Mouse (Mus musculus) hindbrain, embryonic 10.5 days (tissue): ENCODE data around the gene Fhl3. TPM values are rescaled to one million over a fixed set of nuclear protein-coding genes. Genes with fewer than 3 reads are reported as not detected.
A peak's percentile ranks its signal among the peaks of the same experiment; 100 is the strongest.

Source experiments
- DNase-seq: peaks from one replicate; pipeline ENCODE4 v3.0.0-alpha.2; 2017; ENCODE audit warnings: low spot score
- H3K27ac ChIP-seq: fragments of 300-500 bp; sonication (generic); 2 replicates; pipeline ENCODE4 v1.5.1; 2016; ENCODE audit warnings: mild to moderate bottlenecking, moderate library complexity
- H3K27me3 ChIP-seq: fragments of 300-500 bp; sonication (generic); 2 replicates; pipeline ENCODE4 v1.6.1; 2016; ENCODE audit warnings: mild to moderate bottlenecking; ENCODE audit not compliant: poor library complexity, insufficient read depth, severe bottlenecking
- H3K36me3 ChIP-seq: fragments of 300-500 bp; sonication (generic); 2 replicates; pipeline ENCODE4 v1.6.1; 2016; ENCODE audit warnings: mild to moderate bottlenecking, moderate library complexity
- H3K4me1 ChIP-seq: fragments of 300-500 bp; sonication (generic); replicated peaks from 2 replicates; pipeline ENCODE4 v1.6.1; 2016; ENCODE audit warnings: mild to moderate bottlenecking
- H3K4me3 ChIP-seq: fragments of 300-500 bp; sonication (generic); 2 replicates; pipeline ENCODE4 v1.5.1; 2016; ENCODE audit warnings: mild to moderate bottlenecking, moderate library complexity
- H3K9me3 ChIP-seq: fragments of 300-500 bp; sonication (generic); 2 replicates; pipeline ENCODE4 v1.6.1; 2016; ENCODE audit warnings: mild to moderate bottlenecking, moderate library complexity
- WGBS: fragments of 180-500 bp; shearing (Covaris S2); methylation state at CpG from one replicate; pipeline ENCODE4 v1.1.7; 2016; 5-methylcytosine and 5-hydroxymethylcytosine counted together
- polyA plus RNA-seq: library from polyadenylated mRNA; unstranded; fragments of >200 nt; fragmentation: Nextera tagmentation; extraction: Ambion mirVana; gene quantifications from 2 replicates; pipeline ENCODE4 v1.2.1, GENCODE M21; 2016

Gene Fhl3
- polyA plus RNA-seq, 1 experiment from 2014 or later: 5.7 TPM

DNA sequence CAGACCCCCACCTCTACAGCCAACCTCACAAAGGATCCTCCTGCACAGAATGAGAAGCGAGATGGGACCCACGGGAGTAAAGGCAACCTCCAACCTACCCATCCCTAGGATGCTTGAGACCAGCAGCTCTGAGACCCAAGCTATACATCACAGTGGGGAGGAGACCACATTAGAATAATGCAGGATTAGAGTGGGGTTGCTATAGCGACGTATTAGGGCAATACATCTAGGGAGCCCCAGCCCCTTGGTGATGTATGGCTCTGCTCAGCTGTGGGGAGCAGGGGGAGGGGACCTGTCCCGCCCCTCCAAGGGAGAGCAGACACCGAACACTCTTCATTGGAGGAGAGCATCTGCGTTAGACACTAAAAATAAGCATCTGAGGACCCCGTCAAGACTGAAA is 32.4 kb upstream of the Fhl3 start:
- H3K36me3 ChIP-seq: no peaks in the 10 kb centered on the region
- peak overlapping the region; percentile 29; the same call in 1 of the 2 replicates for H3K4me3 ChIP-seq
- H3K4me1 ChIP-seq: peaks cover 66% of the 10 kb centered on the region
- peak overlapping the region; percentile 81 for H3K27ac ChIP-seq
- H3K27me3 ChIP-seq: peaks cover 97% of the 10 kb centered on the region
- H3K9me3 ChIP-seq: no peaks in the 10 kb centered on the region
- DNase-seq: no peak
- 8% methylated on average over 8 of the region's 8 CpGs for WGBS

DNA sequence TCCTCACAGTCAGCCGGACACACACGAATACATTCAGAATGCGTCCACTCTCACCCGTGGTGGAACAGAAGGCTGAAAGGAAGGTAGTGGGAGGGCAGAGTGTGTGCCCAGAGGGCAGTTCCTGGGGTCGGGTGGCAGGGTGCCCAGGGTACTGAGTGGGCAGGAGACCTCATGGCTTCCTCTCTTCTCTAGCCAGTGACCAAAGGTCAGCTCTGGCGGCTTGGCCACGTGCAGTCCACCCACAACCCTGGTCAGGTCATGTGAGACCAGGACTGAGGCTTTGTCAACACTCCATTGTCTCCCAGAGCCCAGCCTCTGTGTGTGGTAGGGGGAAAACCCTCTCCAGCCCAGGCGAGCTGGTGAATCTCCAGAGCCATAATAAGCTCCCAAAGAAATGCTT is 30.3 kb upstream of the Fhl3 start:
- no peak overlapping the region for H3K27ac ChIP-seq
- H3K4me3 ChIP-seq: no peak overlapping the region
- WGBS: 57% methylated on average over 8 of the region's 8 CpGs
- peaks cover 68% of the 10 kb centered on the region for H3K4me1 ChIP-seq
- H3K36me3 ChIP-seq: no peaks in the 10 kb centered on the region
- H3K9me3 ChIP-seq: no peaks in the 10 kb centered on the region
- peaks cover 90% of the 10 kb centered on the region for H3K27me3 ChIP-seq
- no peak for DNase-seq

DNA sequence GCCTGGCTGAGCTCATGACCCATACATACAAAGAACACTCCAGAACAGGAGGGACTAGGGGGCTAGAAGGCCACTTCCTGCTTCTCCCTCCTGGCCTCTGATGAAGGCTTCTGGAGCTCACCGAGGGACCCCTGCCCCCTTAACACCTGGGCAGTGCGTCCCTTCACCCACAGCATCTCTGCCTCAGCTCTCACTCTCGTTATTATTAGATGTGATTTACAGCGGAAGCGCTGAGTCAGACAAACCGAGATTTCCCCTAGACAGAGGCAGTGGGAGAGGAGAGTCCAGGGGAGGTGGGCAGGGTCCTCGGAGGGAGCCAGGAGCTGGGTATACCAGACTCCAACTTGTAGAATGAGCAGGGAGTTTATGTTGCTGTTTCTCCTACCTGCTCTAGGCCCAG is 28.9 kb upstream of the Fhl3 start:
- Histone ChIP-seq H3K9me3 (no peaks in the 10 kb centered on the region), H3K4me3 (peak overlapping the region; percentile 43), H3K4me1 (peaks cover 68% of the 10 kb centered on the region), H3K27ac (peak overlapping the region; percentile 68), H3K36me3 (peaks cover 5% of the 10 kb centered on the region), H3K27me3 (peaks cover 76% of the 10 kb centered on the region)
- DNase-seq: no peak
- WGBS: 33% methylated on average over 7 of the region's 7 CpGs

DNA sequence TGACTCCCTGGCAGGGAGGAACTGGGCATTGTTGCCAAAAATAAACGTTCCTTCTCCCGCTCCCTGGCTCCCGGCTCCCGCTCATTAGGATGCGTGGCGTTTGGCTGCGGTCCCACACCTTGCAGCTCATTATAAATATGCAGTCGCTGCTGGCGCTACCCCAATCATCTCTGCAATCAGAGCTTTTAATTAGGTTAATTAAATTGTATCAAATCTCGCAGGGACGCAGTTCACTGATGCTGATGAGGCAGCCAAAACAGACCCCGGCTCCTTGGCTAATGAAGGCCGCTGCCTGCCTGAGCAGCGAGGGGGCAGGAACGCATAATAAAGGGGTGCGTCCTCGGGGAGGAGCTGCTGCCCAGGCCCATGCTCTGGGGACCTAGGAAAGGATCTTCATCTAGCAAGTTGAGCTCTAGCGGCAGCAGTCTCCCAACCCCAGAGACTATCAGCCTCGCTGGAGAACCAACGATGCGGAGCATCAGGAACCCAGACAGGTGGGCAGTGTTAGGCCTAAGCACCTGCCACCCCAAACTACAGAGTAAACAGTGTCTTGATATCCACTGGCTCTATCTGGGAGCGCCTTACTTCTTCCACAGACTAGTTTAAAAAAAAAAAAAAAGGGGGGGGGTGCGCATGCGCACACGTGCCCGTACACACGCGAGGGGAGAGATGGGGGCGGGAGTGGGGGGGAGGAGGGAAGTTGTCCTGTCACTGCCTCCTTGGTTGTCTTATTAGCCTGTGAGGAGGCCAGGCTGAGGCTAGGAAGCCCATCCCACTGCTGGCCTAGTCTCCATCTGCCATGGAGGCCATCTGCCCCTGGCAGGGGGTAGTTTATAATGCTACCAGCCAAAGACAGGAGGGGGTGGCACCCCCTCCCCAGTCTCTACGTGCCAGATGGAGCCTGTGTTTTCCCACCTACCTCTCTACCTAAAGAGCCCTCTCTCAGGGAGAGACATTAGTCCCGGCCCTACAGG is 27.9 kb upstream of the Fhl3 start:
- no peaks in the 10 kb centered on the region for H3K9me3 ChIP-seq
- peaks cover 15% of the 10 kb centered on the region for H3K36me3 ChIP-seq
- DNase-seq: peak; percentile 53
- H3K27me3 ChIP-seq: peaks cover 66% of the 10 kb centered on the region
- peaks cover 60% of the 10 kb centered on the region for H3K4me1 ChIP-seq
- peak overlapping the region; percentile 43 for H3K4me3 ChIP-seq
- 3% methylated on average over 30 of the region's 31 CpGs for WGBS
- H3K27ac ChIP-seq: peak overlapping the region; percentile 68

DNA sequence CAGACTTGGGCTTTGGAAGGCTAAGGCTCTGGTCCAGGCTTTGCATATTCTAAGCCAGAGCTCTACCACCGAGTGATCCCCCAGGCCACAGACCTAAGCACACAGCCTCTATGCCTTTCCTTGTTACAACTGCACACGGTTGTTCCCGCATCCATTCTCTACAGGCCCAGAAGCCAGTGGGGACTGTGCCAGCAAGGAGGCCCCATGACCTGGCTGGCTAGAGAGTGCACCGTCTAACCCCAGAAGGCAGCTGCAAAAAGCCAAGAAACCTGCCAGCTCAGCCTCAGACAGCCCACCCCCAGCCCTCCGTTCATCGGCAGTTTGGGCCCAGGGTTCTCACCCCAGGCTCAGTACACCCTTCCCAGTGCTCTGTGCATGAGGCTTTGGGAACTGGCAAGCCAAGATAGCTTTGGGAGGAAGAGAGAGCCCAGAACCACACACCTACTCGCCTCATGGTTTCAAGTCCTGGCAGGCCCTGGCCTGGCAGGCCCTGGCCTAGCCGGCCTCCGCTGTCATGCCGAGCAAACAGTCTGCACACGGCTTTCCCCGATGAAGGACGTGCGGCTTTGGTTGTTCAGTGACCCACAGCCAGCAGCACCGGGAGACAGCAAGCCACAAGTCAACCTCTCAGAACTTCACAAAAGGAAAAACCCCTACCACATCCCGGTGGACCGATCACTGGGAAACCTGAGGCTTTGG is 26.0 kb upstream of the Fhl3 start:
- Histone ChIP-seq H3K27ac (peak overlapping the region; percentile 73), H3K9me3 (no peaks in the 10 kb centered on the region), H3K36me3 (peaks cover 34% of the 10 kb centered on the region), H3K4me1 (peaks cover 47% of the 10 kb centered on the region), H3K4me3 (no peak overlapping the region), H3K27me3 (peaks cover 47% of the 10 kb centered on the region)
- DNase-seq: no peak
- 45% methylated on average over 17 of the region's 17 CpGs for WGBS

DNA sequence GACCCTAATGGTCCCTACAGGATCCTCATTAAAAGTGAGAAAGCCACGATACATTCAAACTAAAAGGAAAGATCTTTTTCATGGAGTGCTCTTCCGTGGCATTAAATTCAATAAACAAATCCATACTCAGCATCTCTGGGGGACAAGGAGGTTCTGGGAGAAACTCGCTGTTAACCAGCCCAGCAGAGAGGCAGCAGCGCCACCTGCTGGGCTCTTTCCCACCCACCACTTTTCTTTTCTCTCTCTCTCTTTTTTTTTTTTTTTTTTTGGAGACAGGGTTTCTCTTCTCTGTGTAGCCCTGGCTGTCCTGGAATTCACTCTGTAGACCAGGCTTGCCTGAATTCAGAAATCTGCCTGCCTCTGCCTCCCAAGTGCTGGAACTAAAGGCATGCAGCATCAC is 25.5 kb upstream of the Fhl3 start:
- H3K27me3 ChIP-seq: peaks cover 45% of the 10 kb centered on the region

DNA sequence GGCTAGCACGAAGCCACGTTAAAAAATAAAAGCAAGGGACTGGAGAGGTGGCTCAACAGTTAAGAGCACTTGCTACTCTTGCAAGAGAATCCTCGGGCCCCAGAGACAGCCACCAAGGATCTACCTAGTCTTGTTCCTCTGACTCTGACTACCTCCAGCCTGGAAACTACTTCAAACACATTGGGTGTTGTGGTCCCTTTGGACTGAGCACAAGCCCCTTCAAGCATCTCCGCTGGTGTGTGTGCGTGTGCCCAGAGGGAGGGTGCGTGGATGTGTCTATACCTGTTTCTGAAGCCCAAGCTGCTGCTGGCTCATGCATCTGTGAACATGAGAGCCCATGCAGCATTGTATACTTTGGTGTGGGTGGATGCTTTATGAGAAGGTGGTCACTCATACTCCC is 24.5 kb upstream of the Fhl3 start:
- H3K27me3 ChIP-seq: peaks cover 36% of the 10 kb centered on the region
- H3K9me3 ChIP-seq: no peaks in the 10 kb centered on the region
- H3K4me3 ChIP-seq: no peak overlapping the region
- H3K4me1 ChIP-seq: peaks cover 38% of the 10 kb centered on the region
- no peak overlapping the region for H3K27ac ChIP-seq
- peaks cover 48% of the 10 kb centered on the region for H3K36me3 ChIP-seq
- no peak for DNase-seq
- WGBS: 84% methylated on average over 6 of the region's 6 CpGs

More for the DNA sequence above, 25.5 kb upstream of the Fhl3 start:
- peak; percentile 68 for DNase-seq
- Histone ChIP-seq H3K4me3 (no peak overlapping the region), H3K9me3 (no peaks in the 10 kb centered on the region), H3K36me3 (peaks cover 39% of the 10 kb centered on the region), H3K27ac (peak overlapping the region; percentile 73; the same call in 1 of the 2 replicates), H3K4me1 (peaks cover 47% of the 10 kb centered on the region)
- under 1% methylated on average over 4 of the region's 4 CpGs for WGBS

DNA sequence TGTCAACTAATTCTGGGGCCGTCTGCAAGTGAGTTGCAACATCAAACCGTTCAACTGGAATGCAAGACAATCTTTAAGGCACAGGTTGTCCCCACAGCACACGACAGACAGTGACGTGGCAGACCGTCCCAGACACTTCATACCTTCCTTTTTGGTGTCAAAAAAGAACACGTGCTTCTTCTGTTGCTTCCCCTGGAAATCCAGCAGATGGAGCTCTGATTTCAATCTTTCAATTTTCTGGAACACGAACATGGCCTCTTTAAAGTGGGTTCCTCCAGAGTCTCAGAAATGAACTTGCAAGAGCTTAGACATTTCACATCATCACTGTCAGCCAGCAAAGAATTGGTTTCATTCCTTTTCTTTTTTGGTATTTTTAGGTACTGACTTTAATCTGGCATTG is 18.2 kb upstream of the Fhl3 start:
- no peak for DNase-seq
- H3K36me3 ChIP-seq: peaks cover 92% of the 10 kb centered on the region
- WGBS: 69% methylated on average over 7 of the region's 7 CpGs
- no peaks in the 10 kb centered on the region for H3K27me3 ChIP-seq
- no peaks in the 10 kb centered on the region for H3K4me1 ChIP-seq
- no peak overlapping the region for H3K27ac ChIP-seq
- no peaks in the 10 kb centered on the region for H3K9me3 ChIP-seq
- no peak overlapping the region for H3K4me3 ChIP-seq

DNA sequence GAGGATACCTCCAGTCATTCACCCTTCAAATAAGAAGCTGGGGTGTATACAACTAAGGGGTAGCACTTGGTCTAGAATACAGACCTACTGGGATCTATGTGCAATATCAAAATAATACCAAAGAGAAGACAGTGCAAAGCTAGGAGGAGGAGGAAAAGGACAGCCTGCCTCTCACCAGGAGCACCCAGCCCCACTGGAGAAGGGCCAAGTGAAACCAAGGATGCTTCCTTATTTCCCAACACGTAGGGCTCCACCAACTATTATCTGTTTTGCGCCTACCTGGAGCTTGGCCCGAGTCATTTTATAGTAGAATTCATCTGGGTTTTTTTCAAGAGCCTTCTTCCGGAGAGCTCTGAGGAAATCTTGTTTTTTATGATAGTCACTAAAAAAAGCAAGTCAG is 17.0 kb upstream of the Fhl3 start:
- H3K27ac ChIP-seq: no peak overlapping the region
- H3K27me3 ChIP-seq: no peaks in the 10 kb centered on the region
- no peak overlapping the region for H3K4me3 ChIP-seq
- H3K4me1 ChIP-seq: no peaks in the 10 kb centered on the region
- 90% methylated on average over 4 of the region's 4 CpGs for WGBS
- no peak for DNase-seq
- H3K36me3 ChIP-seq: peaks cover 92% of the 10 kb centered on the region
- H3K9me3 ChIP-seq: no peaks in the 10 kb centered on the region

DNA sequence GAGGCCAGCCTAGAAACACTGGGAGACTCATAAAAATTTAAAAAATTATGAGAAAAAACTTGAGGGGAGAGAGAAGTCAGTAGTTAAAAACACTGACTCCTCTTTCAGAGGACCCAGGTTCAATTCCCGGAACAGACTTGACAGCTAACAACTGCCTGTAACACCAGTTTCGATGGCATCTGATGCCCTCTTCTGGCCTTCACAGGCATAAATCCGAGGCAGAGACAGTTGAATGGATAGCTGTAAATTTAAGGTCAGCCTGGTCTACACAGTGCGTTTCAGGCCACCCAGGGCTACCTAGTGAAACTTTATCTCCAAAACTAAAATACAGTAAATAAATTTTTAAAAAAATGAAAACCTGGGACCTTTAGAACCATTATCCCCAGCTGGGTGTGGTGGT is 15.5 kb upstream of the Fhl3 start:
- Histone ChIP-seq H3K4me1 (no peaks in the 10 kb centered on the region), H3K9me3 (no peaks in the 10 kb centered on the region), H3K36me3 (peaks cover 89% of the 10 kb centered on the region), H3K27me3 (no peaks in the 10 kb centered on the region), H3K27ac (no peak overlapping the region), H3K4me3 (no peak overlapping the region)
- no peak for DNase-seq
- WGBS: 82% methylated on average over 4 of the region's 4 CpGs

DNA sequence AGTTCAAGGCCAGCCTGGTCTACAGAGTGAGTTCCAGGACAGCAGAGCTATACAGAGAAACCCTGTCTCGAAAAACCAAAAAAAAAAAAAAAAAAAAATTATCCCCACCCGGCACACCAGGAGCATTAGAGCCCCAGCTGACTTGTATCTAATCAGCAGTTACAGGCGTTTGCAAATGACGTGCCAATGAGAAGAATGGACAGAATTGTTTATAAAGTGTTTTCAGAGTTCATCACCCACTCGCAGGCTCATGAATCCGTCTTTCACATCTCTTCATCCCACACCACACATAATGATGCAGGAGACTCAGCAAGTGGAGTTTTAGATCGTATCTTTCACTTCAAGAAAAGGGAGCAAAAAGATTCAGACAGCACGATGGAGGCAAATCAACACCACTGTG is 15.0 kb upstream of the Fhl3 start:
- 94% methylated on average over 8 of the region's 8 CpGs for WGBS
- H3K4me3 ChIP-seq: no peak overlapping the region
- no peaks in the 10 kb centered on the region for H3K9me3 ChIP-seq
- H3K27ac ChIP-seq: no peak overlapping the region
- H3K27me3 ChIP-seq: no peaks in the 10 kb centered on the region
- no peak for DNase-seq
- H3K4me1 ChIP-seq: no peaks in the 10 kb centered on the region
- peaks cover 85% of the 10 kb centered on the region for H3K36me3 ChIP-seq

DNA sequence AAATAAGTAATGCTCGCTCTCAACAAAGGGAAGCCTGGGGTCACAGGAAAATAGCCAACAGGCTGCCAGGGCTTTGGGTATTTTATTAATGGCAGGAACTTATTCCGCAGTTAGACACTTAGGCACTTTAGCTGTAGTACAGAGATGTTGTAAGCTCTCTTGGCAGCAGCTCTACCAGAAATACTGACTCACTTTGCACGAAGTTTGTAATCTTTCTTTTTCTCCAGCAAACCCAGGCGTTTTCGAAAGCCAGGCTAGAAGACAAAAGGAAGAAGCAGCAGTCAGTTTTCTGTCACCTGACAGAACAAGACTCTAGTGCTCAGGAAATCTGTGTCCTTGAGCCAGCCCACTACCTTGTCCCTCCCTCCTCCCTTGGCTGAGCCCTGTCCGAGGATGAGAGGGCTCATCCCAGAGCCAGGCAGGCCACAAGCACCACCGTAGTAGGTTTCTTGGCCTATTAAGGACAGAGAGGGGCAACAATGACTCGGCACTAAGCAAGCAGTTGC is 14.6 kb upstream of the Fhl3 start:
- WGBS: 93% methylated on average over 8 of the region's 8 CpGs

DNA sequence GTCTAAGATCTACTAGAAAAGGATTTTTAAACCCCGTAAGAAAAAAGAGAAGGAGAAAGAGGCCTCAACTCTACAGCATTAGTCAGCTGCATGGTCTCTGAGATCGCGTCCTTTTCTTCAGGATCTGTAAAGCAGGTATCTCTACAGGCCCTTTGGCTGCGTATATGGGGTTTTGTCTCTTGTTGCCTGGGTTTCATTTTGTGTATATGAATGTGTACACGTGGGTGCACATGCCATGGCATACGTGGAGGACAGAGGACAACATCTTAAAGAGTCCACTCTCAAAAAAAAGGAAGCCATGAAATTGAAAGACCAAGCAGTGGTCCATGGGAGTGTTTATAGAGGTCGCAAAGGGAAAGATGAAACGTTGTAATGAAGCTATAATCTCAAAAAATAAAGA is 9.0 kb upstream of the Fhl3 start:
- H3K4me3 ChIP-seq: no peak overlapping the region
- H3K9me3 ChIP-seq: no peaks in the 10 kb centered on the region
- no peak for DNase-seq
- peaks cover 28% of the 10 kb centered on the region for H3K36me3 ChIP-seq
- WGBS: 90% methylated on average over 8 of the region's 8 CpGs
- H3K27me3 ChIP-seq: peaks cover 21% of the 10 kb centered on the region
- peaks cover 33% of the 10 kb centered on the region for H3K4me1 ChIP-seq
- no peak overlapping the region for H3K27ac ChIP-seq

More for the DNA sequence above, 14.6 kb upstream of the Fhl3 start:
- Histone ChIP-seq H3K4me1 (peaks cover 2% of the 10 kb centered on the region), H3K9me3 (no peaks in the 10 kb centered on the region), H3K27ac (no peak overlapping the region), H3K27me3 (no peaks in the 10 kb centered on the region), H3K4me3 (no peak overlapping the region), H3K36me3 (peaks cover 80% of the 10 kb centered on the region)
- no peak for DNase-seq
